Mouse (Mus musculus): ENCODE results near the gene Tnrc18. TPM values are rescaled to one million over a fixed set of nuclear protein-coding genes. Genes with fewer than 3 reads are reported as not detected.

Gene Tnrc18
- polyA plus RNA-seq, 1 experiment from 2014 or later, result 16.3 TPM

GRCm38 (mm10) chr5:142824091-142824490 lies 6.6 kb upstream of the Tnrc18 start:
- DNase-seq (ENCODE audit: low spot score) (no peak), ATAC-seq (replicated peaks; ENCODE audit: low FRiP score, low read depth) (no peak)
- Histone ChIP-seq H3K4me1 (replicated peaks; ENCODE audit: insufficient read depth, low read length) (peaks cover 16% of the 10 kb centered on the region; the same call in 1 of the 2 replicates), H3K9me3 (replicated peaks; ENCODE audit: low read length) (no peaks in the 10 kb centered on the region), H3K36me3 (ENCODE audit: insufficient read depth, low read length) (no peaks in the 10 kb centered on the region), H3K27me3 (ENCODE audit: insufficient read depth, low read length) (no peaks in the 10 kb centered on the region), H3K9ac (ENCODE audit: low read depth, low read length) (peak overlapping the region; percentile 93; the same call in 1 of the 2 replicates), H3K27ac (peak overlapping the region; percentile 99), H3K4me3 (replicated peaks; ENCODE audit: low read depth, low read length) (no peak overlapping the region), H3K4me2 (ENCODE audit: low read length) (peak overlapping the region; percentile 84)
- TF ChIP-seq CTCF (IDR thresholded peaks at IDR 0.05; ENCODE audit: low read depth), result no peak
- WGBS, result 33% methylated on average over 6 of the region's 6 CpGs

GRCm38 (mm10) chr5:142823096-142824062 lies 5.9 kb upstream of the Tnrc18 start:
- peaks cover 16% of the 10 kb centered on the region; the same call in 1 of the 2 replicates for H3K4me1 ChIP-seq (replicated peaks; ENCODE audit: insufficient read depth, low read length)
- peak overlapping the region; percentile 75 for H3K4me3 ChIP-seq (replicated peaks; ENCODE audit: low read depth, low read length)
- H3K9me3 ChIP-seq (replicated peaks; ENCODE audit: low read length), result no peaks in the 10 kb centered on the region
- H3K9ac ChIP-seq (ENCODE audit: low read depth, low read length), result peak overlapping the region; percentile 93
- ATAC-seq (replicated peaks; ENCODE audit: low FRiP score, low read depth) (peak; percentile 44), DNase-seq (ENCODE audit: low spot score) (peak; percentile 95)
- TF ChIP-seq CTCF (IDR thresholded peaks at IDR 0.05; ENCODE audit: low read depth), result no peak
- H3K4me2 ChIP-seq (ENCODE audit: low read length), result peak overlapping the region; percentile 84
- no peaks in the 10 kb centered on the region for H3K27me3 ChIP-seq (ENCODE audit: insufficient read depth, low read length)
- no peaks in the 10 kb centered on the region for H3K36me3 ChIP-seq (ENCODE audit: insufficient read depth, low read length)
- WGBS, result 9% methylated on average over 30 of the region's 31 CpGs
- H3K27ac ChIP-seq, result peak overlapping the region; percentile 99

GRCm38 (mm10) chr5:142822286-142823095 lies 5.0 kb upstream of the Tnrc18 start:
- Histone ChIP-seq H3K27ac (peak overlapping the region; percentile 99), H3K9me3 (replicated peaks; ENCODE audit: low read length) (no peaks in the 10 kb centered on the region), H3K27me3 (ENCODE audit: insufficient read depth, low read length) (no peaks in the 10 kb centered on the region), H3K4me3 (replicated peaks; ENCODE audit: low read depth, low read length) (peak overlapping the region; percentile 75), H3K36me3 (ENCODE audit: insufficient read depth, low read length) (no peaks in the 10 kb centered on the region), H3K9ac (ENCODE audit: low read depth, low read length) (peak overlapping the region; percentile 93), H3K4me2 (ENCODE audit: low read length) (peak overlapping the region; percentile 84), H3K4me1 (replicated peaks; ENCODE audit: insufficient read depth, low read length) (peaks cover 16% of the 10 kb centered on the region; the same call in 1 of the 2 replicates)
- ATAC-seq (replicated peaks; ENCODE audit: low FRiP score, low read depth) (no peak), DNase-seq (ENCODE audit: low spot score) (peak; percentile 90)
- TF ChIP-seq CTCF (IDR thresholded peaks at IDR 0.05; ENCODE audit: low read depth), result no peak
- under 1% methylated on average over 36 of the region's 36 CpGs for WGBS

GRCm38 (mm10) chr5:142821974-142822285 lies 4.5 kb upstream of the Tnrc18 start:
- Histone ChIP-seq H3K27me3 (ENCODE audit: insufficient read depth, low read length) (no peaks in the 10 kb centered on the region), H3K27ac (peak overlapping the region; percentile 99), H3K9me3 (replicated peaks; ENCODE audit: low read length) (no peaks in the 10 kb centered on the region), H3K4me2 (ENCODE audit: low read length) (peak overlapping the region; percentile 84), H3K36me3 (ENCODE audit: insufficient read depth, low read length) (no peaks in the 10 kb centered on the region), H3K9ac (ENCODE audit: low read depth, low read length) (peak overlapping the region; percentile 93), H3K4me1 (replicated peaks; ENCODE audit: insufficient read depth, low read length) (peaks cover 16% of the 10 kb centered on the region; the same call in 1 of the 2 replicates), H3K4me3 (replicated peaks; ENCODE audit: low read depth, low read length) (peak overlapping the region; percentile 75)
- WGBS, result 2% methylated on average over 9 of the region's 9 CpGs
- TF ChIP-seq CTCF (IDR thresholded peaks at IDR 0.05; ENCODE audit: low read depth), result no peak
- ATAC-seq (replicated peaks; ENCODE audit: low FRiP score, low read depth) (no peak), DNase-seq (ENCODE audit: low spot score) (no peak)

DNA sequence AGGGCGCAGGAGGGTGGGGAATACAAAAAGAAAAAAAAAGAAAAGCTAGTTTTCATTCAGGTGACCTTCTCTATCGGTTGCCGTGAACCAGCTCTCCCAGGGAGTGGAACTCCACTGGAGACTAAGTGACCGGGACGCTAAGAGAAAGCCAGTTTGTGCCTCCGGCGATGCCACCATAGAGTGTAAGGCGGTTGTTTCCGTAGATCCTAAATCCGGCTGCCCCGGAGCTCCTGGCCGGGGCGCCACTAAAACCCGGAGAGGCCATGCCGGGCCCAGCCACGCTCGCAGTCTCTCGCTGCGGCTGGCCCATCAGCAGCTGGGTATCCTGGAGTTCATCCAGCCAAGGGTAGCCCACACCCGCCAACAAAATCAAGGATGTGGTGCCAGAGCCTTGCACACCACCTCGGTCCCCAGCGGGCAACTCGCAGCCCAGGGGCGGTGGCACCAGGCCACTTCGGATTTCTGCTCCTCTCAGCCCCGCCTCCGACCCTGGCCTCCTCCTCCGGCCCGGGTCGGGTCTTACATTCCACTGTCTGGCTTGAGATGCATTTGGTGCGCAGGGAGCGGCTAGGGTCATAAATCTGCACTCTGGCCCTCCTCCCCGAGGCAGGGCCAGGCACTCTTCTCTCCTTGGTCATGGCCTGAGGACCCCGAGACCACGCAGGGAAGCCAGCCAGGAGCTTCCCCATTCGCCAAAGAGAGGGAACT lies 4.0 kb upstream of the Tnrc18 start:
- peak; percentile 70 for ATAC-seq (replicated peaks; ENCODE audit: low FRiP score, low read depth)
- H3K27ac ChIP-seq, result peak overlapping the region; percentile 99
- TF ChIP-seq CTCF (IDR thresholded peaks at IDR 0.05; ENCODE audit: low read depth), result 0 out of 2 replicates have a peak, but pooled peaks have one; percentile 1
- no peaks in the 10 kb centered on the region for H3K27me3 ChIP-seq (ENCODE audit: insufficient read depth, low read length)
- H3K4me1 ChIP-seq (replicated peaks; ENCODE audit: insufficient read depth, low read length), result peaks cover 16% of the 10 kb centered on the region; the same call in 1 of the 2 replicates
- H3K9me3 ChIP-seq (replicated peaks; ENCODE audit: low read length), result no peaks in the 10 kb centered on the region
- peak; percentile 99 for DNase-seq (ENCODE audit: low spot score)
- H3K4me3 ChIP-seq (replicated peaks; ENCODE audit: low read depth, low read length), result peak overlapping the region; percentile 75
- H3K4me2 ChIP-seq (ENCODE audit: low read length), result peak overlapping the region; percentile 84
- H3K36me3 ChIP-seq (ENCODE audit: insufficient read depth, low read length), result no peaks in the 10 kb centered on the region
- peak overlapping the region; percentile 93 for H3K9ac ChIP-seq (ENCODE audit: low read depth, low read length)
- WGBS, result 0% methylated on average over 36 of the region's 36 CpGs
